Mouse (Mus musculus) stomach, embryonic 16.5 days (tissue): Measurements from ENCODE around the gene Rnf180. TPM values are rescaled to one million over a fixed set of nuclear protein-coding genes. Genes with fewer than 3 reads are reported as not detected.

Source experiments
- ATAC-seq: fragments of 200-750 bp; cut with Nextera tagmentation; 2 replicates; pipeline ENCODE4 v1.8.0; 2017; ENCODE audit warnings: moderate number of reproducible peaks, moderate TSS enrichment; ENCODE audit not compliant: insufficient read depth, low FRiP score
- H3K27ac ChIP-seq: fragments of 300-500 bp; sonication (generic); 2 replicates; pipeline ENCODE4 v1.5.1; 2014; ENCODE audit warnings: low read length
- H3K27me3 ChIP-seq: fragments of 300-500 bp; sonication (generic); 2 replicates; pipeline ENCODE4 v1.6.1; 2014; ENCODE audit warnings: low read length, control low read depth, mixed read lengths; ENCODE audit not compliant: control insufficient read depth, insufficient read depth
- H3K36me3 ChIP-seq: fragments of 300-500 bp; sonication (generic); 2 replicates; pipeline ENCODE4 v1.6.1; 2014; ENCODE audit warnings: low read length; ENCODE audit not compliant: control insufficient read depth, insufficient read depth
- H3K4me1 ChIP-seq: fragments of 300-500 bp; sonication (generic); 2 replicates; pipeline ENCODE4 v1.6.1; 2014; ENCODE audit warnings: low read length, control low read depth, mixed read lengths; ENCODE audit not compliant: control insufficient read depth, insufficient read depth
- H3K4me2 ChIP-seq: fragments of 300-500 bp; sonication (generic); 2 replicates; pipeline ENCODE4 v1.6.1; 2014; ENCODE audit warnings: low read depth, low read length, mixed read lengths
- H3K4me3 ChIP-seq: fragments of 300-500 bp; sonication (generic); replicated peaks from 2 replicates; pipeline ENCODE4 v1.5.1; 2014; ENCODE audit warnings: mild to moderate bottlenecking, low read length
- H3K9ac ChIP-seq: fragments of 300-500 bp; sonication (generic); 2 replicates; pipeline ENCODE4 v1.6.1; 2014; ENCODE audit warnings: low read length
- H3K9me3 ChIP-seq: fragments of 300-500 bp; sonication (generic); replicated peaks from 2 replicates; pipeline ENCODE4 v1.6.1; 2016; ENCODE audit warnings: low read length, control low read depth; ENCODE audit not compliant: control insufficient read depth
- WGBS: fragments of 180-500 bp; shearing (Covaris S2); extraction: QIAGEN DNeasy Blood & Tissue Kit; methylation state at CpG from one replicate; pipeline ENCODE4 v1.1.7; 2014; 5-methylcytosine and 5-hydroxymethylcytosine counted together
- polyA plus RNA-seq: library from polyadenylated mRNA; unstranded; fragments of >200 nt; fragmentation: Nextera tagmentation; extraction: Ambion mirVana; gene quantifications from 2 replicates; pipeline ENCODE4 v1.2.1, GENCODE M21; 2015

The Rnf180 gene
- polyA plus RNA-seq, 1 experiment from 2014 or later = 3.7 TPM

- Histone ChIP-seq H3K36me3 (no peaks in the 10 kb centered on the region), H3K4me1 (no peaks in the 10 kb centered on the region), H3K9me3 (no peaks in the 10 kb centered on the region), H3K27me3 (no peaks in the 10 kb centered on the region), H3K4me3 (no peak overlapping the region), H3K27ac (no peak overlapping the region), H3K4me2 (no peak overlapping the region), H3K9ac (no peak overlapping the region)
- no peak for ATAC-seq
- WGBS = 53% methylated on average over 10 of the region's 10 CpGs
These were observed 70.6 kb downstream of the Rnf180 start for GRCm38 (mm10) chr13:105224048-105224447.

- Histone ChIP-seq H3K4me3 (no peak overlapping the region), H3K27me3 (no peaks in the 10 kb centered on the region), H3K36me3 (no peaks in the 10 kb centered on the region), H3K27ac (no peak overlapping the region), H3K4me2 (no peak overlapping the region), H3K4me1 (no peaks in the 10 kb centered on the region), H3K9ac (no peak overlapping the region), H3K9me3 (no peaks in the 10 kb centered on the region)
- ATAC-seq = no peak
- WGBS = 70% methylated on average over 3 of the region's 3 CpGs
These were observed 71.5 kb downstream of the Rnf180 start for GRCm38 (mm10) chr13:105223147-105223546.

GRCm38 (mm10) chr13:105222016-105222725 lies 72.4 kb downstream of the Rnf180 start:
- ATAC-seq = 0 out of 2 replicates have a peak, but pooled peaks have one; percentile 17
- no peaks in the 10 kb centered on the region for H3K36me3 ChIP-seq
- H3K4me3 ChIP-seq = no peak overlapping the region
- no peak overlapping the region for H3K4me2 ChIP-seq
- WGBS = 89% methylated on average over 5 of the region's 5 CpGs
- no peaks in the 10 kb centered on the region for H3K9me3 ChIP-seq
- no peaks in the 10 kb centered on the region for H3K27me3 ChIP-seq
- no peak overlapping the region for H3K9ac ChIP-seq
- no peaks in the 10 kb centered on the region for H3K4me1 ChIP-seq
- H3K27ac ChIP-seq = no peak overlapping the region

- Histone ChIP-seq H3K27me3 (no peaks in the 10 kb centered on the region), H3K27ac (no peak overlapping the region), H3K4me1 (no peaks in the 10 kb centered on the region), H3K9me3 (no peaks in the 10 kb centered on the region), H3K4me3 (no peak overlapping the region), H3K36me3 (no peaks in the 10 kb centered on the region), H3K4me2 (no peak overlapping the region), H3K9ac (no peak overlapping the region)
- WGBS = 67% methylated on average over 3 of the region's 3 CpGs
- no peak for ATAC-seq
These were observed 83.9 kb downstream of the Rnf180 start for GRCm38 (mm10) chr13:105210746-105211145.

- Histone ChIP-seq H3K27ac (no peak overlapping the region), H3K36me3 (no peaks in the 10 kb centered on the region), H3K4me2 (no peak overlapping the region), H3K9me3 (no peaks in the 10 kb centered on the region), H3K4me1 (no peaks in the 10 kb centered on the region), H3K4me3 (no peak overlapping the region), H3K9ac (no peak overlapping the region), H3K27me3 (no peaks in the 10 kb centered on the region)
- ATAC-seq = no peak
- 85% methylated on average over 3 of the region's 3 CpGs for WGBS
These were observed 90.8 kb downstream of the Rnf180 start for GRCm38 (mm10) chr13:105203851-105204250.

GRCm38 (mm10) chr13:105198658-105199057 lies 96.0 kb downstream of the Rnf180 start:
- 48% methylated on average over 3 of the region's 3 CpGs for WGBS
- no peak overlapping the region for H3K4me2 ChIP-seq
- no peaks in the 10 kb centered on the region for H3K9me3 ChIP-seq
- no peak for ATAC-seq
- no peaks in the 10 kb centered on the region for H3K36me3 ChIP-seq
- no peak overlapping the region for H3K27ac ChIP-seq
- H3K27me3 ChIP-seq = no peaks in the 10 kb centered on the region
- H3K9ac ChIP-seq = no peak overlapping the region
- no peak overlapping the region for H3K4me3 ChIP-seq
- H3K4me1 ChIP-seq = no peaks in the 10 kb centered on the region

GRCm38 (mm10) chr13:105198028-105198427 lies 96.6 kb downstream of the Rnf180 start:
- Histone ChIP-seq H3K27ac (no peak overlapping the region), H3K4me2 (no peak overlapping the region), H3K9ac (no peak overlapping the region), H3K4me1 (no peaks in the 10 kb centered on the region), H3K4me3 (no peak overlapping the region), H3K27me3 (no peaks in the 10 kb centered on the region), H3K36me3 (no peaks in the 10 kb centered on the region), H3K9me3 (no peaks in the 10 kb centered on the region)
- no peak for ATAC-seq
- 48% methylated on average over 3 of the region's 3 CpGs for WGBS

- Histone ChIP-seq H3K36me3 (no peaks in the 10 kb centered on the region), H3K9me3 (no peaks in the 10 kb centered on the region), H3K4me2 (no peak overlapping the region), H3K9ac (no peak overlapping the region), H3K27ac (no peak overlapping the region), H3K4me1 (no peaks in the 10 kb centered on the region), H3K4me3 (no peak overlapping the region), H3K27me3 (no peaks in the 10 kb centered on the region)
- 62% methylated on average over 7 of the region's 7 CpGs for WGBS
- ATAC-seq = no peak
These were observed 101.0 kb downstream of the Rnf180 start for GRCm38 (mm10) chr13:105193583-105193982.

- Histone ChIP-seq H3K4me1 (no peaks in the 10 kb centered on the region), H3K4me3 (no peak overlapping the region), H3K9ac (no peak overlapping the region), H3K27me3 (no peaks in the 10 kb centered on the region), H3K9me3 (no peaks in the 10 kb centered on the region), H3K27ac (no peak overlapping the region), H3K36me3 (no peaks in the 10 kb centered on the region), H3K4me2 (no peak overlapping the region)
- ATAC-seq = no peak
- WGBS = 86% methylated on average over 7 of the region's 7 CpGs
These were observed 105.9 kb downstream of the Rnf180 start for GRCm38 (mm10) chr13:105188730-105189129.
